Mouse (Mus musculus): ENCODE results near the gene Krt82.

DNA sequence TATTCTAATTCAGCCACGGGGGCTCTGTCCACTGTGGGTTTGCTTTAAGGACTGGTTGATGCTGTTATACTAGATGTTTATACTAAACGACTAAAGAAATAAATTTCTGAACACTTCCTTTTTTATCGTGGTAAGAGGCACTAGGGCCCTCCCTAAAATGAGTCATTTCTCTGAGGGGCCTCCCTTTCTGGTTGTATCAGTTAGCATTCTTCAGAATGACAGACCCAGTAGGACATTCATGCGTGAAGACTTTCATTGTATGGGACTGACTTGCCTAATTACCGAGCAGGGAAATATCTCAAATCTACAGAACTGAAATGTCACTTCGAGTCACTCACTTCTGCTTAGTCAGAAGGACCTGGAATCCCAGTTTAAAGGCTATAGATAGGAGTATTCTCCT, 48.7 kb upstream of the Krt82 start:
- TF ChIP-seq CTCF (IDR thresholded peaks at IDR 0.05; ENCODE audit: borderline replicate concordance, control insufficient read depth, extremely low read depth, insufficient read depth, low read length, poor library complexity) (no peak), POLR2A (IDR thresholded peaks at IDR 0.05; ENCODE audit: control insufficient read depth, extremely low read depth, insufficient read depth, low read length, poor library complexity) (no peak)
